Mouse (Mus musculus) lung, postnatal 0 days (tissue): ENCODE measurements at regions not wholly inside any gene's neighbourhood (a gene's known extent, or its start where the extent isn't known, plus 50 kb on each side); places are given as distances from the start of the nearest gene placed in this dataset.
"Not testable (repeated sequence)": the region's sequence is repeated elsewhere in the genome, so short reads cannot be mapped to it uniquely, and the experiment has no call there.

Experiments used
- ATAC-seq: fragments of 200-750 bp; cut with Nextera tagmentation; 2 replicates; pipeline ENCODE4 v1.8.0; 2017; ENCODE audit warnings: moderate library complexity
- DNase-seq: peaks from one replicate; pipeline ENCODE4 v3.0.0-alpha.2; 2016; ENCODE audit warnings: low spot score
- H3K27ac ChIP-seq: fragments of 300-500 bp; sonication (generic); 2 replicates; pipeline ENCODE4 v1.5.1; 2014; ENCODE audit warnings: antibody characterized with exemption, mild to moderate bottlenecking, low read length, mixed read lengths
- H3K27me3 ChIP-seq: fragments of 300-500 bp; sonication (generic); replicated peaks from 2 replicates; pipeline ENCODE4 v1.6.1; 2014; ENCODE audit warnings: low read length, mixed read lengths; ENCODE audit not compliant: insufficient read depth
- H3K36me3 ChIP-seq: fragments of 300-500 bp; sonication (generic); 2 replicates; pipeline ENCODE4 v1.6.1; 2014; ENCODE audit warnings: low read length, mixed read lengths; ENCODE audit not compliant: insufficient read depth
- H3K4me1 ChIP-seq: fragments of 300-500 bp; sonication (generic); 2 replicates; pipeline ENCODE4 v1.6.1; 2014; ENCODE audit warnings: antibody characterized with exemption, low read depth, low read length, mixed read lengths; ENCODE audit not compliant: insufficient read depth
- H3K4me2 ChIP-seq: fragments of 300-500 bp; sonication (generic); replicated peaks from 2 replicates; pipeline ENCODE4 v1.6.1; 2014; ENCODE audit warnings: low read depth, mild to moderate bottlenecking, low read length, moderate library complexity, mixed read lengths
- H3K4me3 ChIP-seq: fragments of 300-500 bp; sonication (generic); 2 replicates; pipeline ENCODE4 v1.5.1; 2014; ENCODE audit warnings: low read depth, low read length
- H3K9ac ChIP-seq: fragments of 300-500 bp; sonication (generic); replicated peaks from 2 replicates; pipeline ENCODE4 v1.6.1; 2014; ENCODE audit warnings: low read depth, mild to moderate bottlenecking
- H3K9me3 ChIP-seq: fragments of 300-500 bp; sonication (generic); 2 replicates; pipeline ENCODE4 v1.6.1; 2016; ENCODE audit warnings: low read length, mixed read lengths
- CTCF ChIP-seq: IDR thresholded peaks from 2 replicates; pipeline ENCODE4 v1.5.1; 2016; ENCODE audit warnings: antibody characterized with exemption, mild to moderate bottlenecking
- EP300 ChIP-seq: IDR thresholded peaks from 2 replicates; pipeline ENCODE4 v1.6.1; 2016; ENCODE audit warnings: antibody characterized with exemption, mild to moderate bottlenecking, control low read depth
- WGBS: fragments of 180-500 bp; shearing (Covaris S2); extraction: QIAGEN DNeasy Blood & Tissue Kit; methylation state at CpG from one replicate; pipeline ENCODE4 v1.1.7; 2014; 5-methylcytosine and 5-hydroxymethylcytosine counted together

GRCm38 (mm10) chr1:47646681-47647080, 754.0 kb upstream of the Slc39a10 start:
- DNase-seq (no peak), ATAC-seq (no peak)
- Histone ChIP-seq H3K9me3 (no peaks in the 10 kb centered on the region), H3K27ac (no peak overlapping the region), H3K36me3 (no peaks in the 10 kb centered on the region), H3K9ac (no peak overlapping the region), H3K4me2 (no peak overlapping the region), H3K4me3 (no peak overlapping the region), H3K27me3 (no peaks in the 10 kb centered on the region), H3K4me1 (no peaks in the 10 kb centered on the region)
- TF ChIP-seq EP300 (no peak), CTCF (no peak)
- 64% methylated on average over 4 of the region's 4 CpGs for WGBS

- no peak overlapping the region for H3K9ac ChIP-seq
- ATAC-seq (no peak), DNase-seq (no peak)
- no peaks in the 10 kb centered on the region for H3K9me3 ChIP-seq
- no peak for TF ChIP-seq EP300
- TF ChIP-seq CTCF, result no peak
- no peak overlapping the region for H3K27ac ChIP-seq
- H3K4me2 ChIP-seq, result no peak overlapping the region
- H3K36me3 ChIP-seq, result no peaks in the 10 kb centered on the region
- H3K27me3 ChIP-seq, result no peaks in the 10 kb centered on the region
- H3K4me3 ChIP-seq, result no peak overlapping the region
- no peaks in the 10 kb centered on the region for H3K4me1 ChIP-seq
- 76% methylated on average over 4 of the region's 4 CpGs for WGBS
Measured at GRCm38 (mm10) chr1:47606597-47606996, 713.9 kb upstream of the Slc39a10 start.

- no peak for DNase-seq
- no peak overlapping the region for H3K9ac ChIP-seq
- TF ChIP-seq CTCF (no peak), EP300 (no peak)
- H3K4me3 ChIP-seq, result no peak overlapping the region
- no peaks in the 10 kb centered on the region for H3K9me3 ChIP-seq
- no peaks in the 10 kb centered on the region for H3K36me3 ChIP-seq
- no peak overlapping the region for H3K4me2 ChIP-seq
- H3K27me3 ChIP-seq, result no peaks in the 10 kb centered on the region
- H3K4me1 ChIP-seq, result no peaks in the 10 kb centered on the region
- H3K27ac ChIP-seq, result no peak overlapping the region
- 55% methylated on average over 2 of the region's 2 CpGs for WGBS
- ATAC-seq, result no peak
Measured at GRCm38 (mm10) chr1:47603989-47604360, 711.3 kb upstream of the Slc39a10 start.

GRCm38 (mm10) chr1:47603294-47603988, 710.8 kb upstream of the Slc39a10 start:
- Histone ChIP-seq H3K9ac (no peak overlapping the region), H3K27ac (no peak overlapping the region), H3K36me3 (no peaks in the 10 kb centered on the region), H3K27me3 (no peaks in the 10 kb centered on the region), H3K4me1 (no peaks in the 10 kb centered on the region), H3K9me3 (no peaks in the 10 kb centered on the region), H3K4me2 (no peak overlapping the region), H3K4me3 (no peak overlapping the region)
- DNase-seq (no peak), ATAC-seq (no peak)
- TF ChIP-seq EP300 (no peak), CTCF (no peak)
- WGBS, result 8% methylated on average over 3 of the region's 3 CpGs

- ATAC-seq, H3K27ac ChIP-seq, H3K9me3 ChIP-seq, H3K36me3 ChIP-seq, H3K27me3 ChIP-seq, H3K9ac ChIP-seq, DNase-seq, H3K4me1 ChIP-seq, H3K4me2 ChIP-seq, H3K4me3 ChIP-seq: not testable (repeated sequence)
- 88% methylated on average over 1 of the region's 4 CpGs for WGBS
Measured at GRCm38 (mm10) chr1:47593641-47594040, 701.0 kb upstream of the Slc39a10 start.

- ATAC-seq (no peak), DNase-seq (no peak)
- no peak overlapping the region for H3K9ac ChIP-seq
- H3K36me3 ChIP-seq, result no peaks in the 10 kb centered on the region
- TF ChIP-seq EP300 (no peak), CTCF (no peak)
- H3K4me1 ChIP-seq, result no peaks in the 10 kb centered on the region
- H3K4me2 ChIP-seq, result no peak overlapping the region
- no peaks in the 10 kb centered on the region for H3K27me3 ChIP-seq
- no peak overlapping the region for H3K4me3 ChIP-seq
- 46% methylated on average over 1 of the region's 1 CpGs for WGBS
- H3K27ac ChIP-seq, result no peak overlapping the region
- H3K9me3 ChIP-seq, result no peaks in the 10 kb centered on the region
Measured at GRCm38 (mm10) chr1:47545606-47546005, 653.0 kb upstream of the Slc39a10 start.

- DNase-seq (no peak), ATAC-seq (no peak)
- Histone ChIP-seq H3K27ac (no peak overlapping the region), H3K4me2 (no peak overlapping the region), H3K9me3 (no peaks in the 10 kb centered on the region), H3K9ac (no peak overlapping the region), H3K36me3 (no peaks in the 10 kb centered on the region), H3K27me3 (no peaks in the 10 kb centered on the region), H3K4me1 (no peaks in the 10 kb centered on the region), H3K4me3 (no peak overlapping the region)
- WGBS, result 78% methylated on average over 5 of the region's 5 CpGs
- TF ChIP-seq CTCF, result no peak
- TF ChIP-seq EP300, result no peak
Measured at GRCm38 (mm10) chr1:47511426-47511825, 618.8 kb upstream of the Slc39a10 start.
